Mouse (Mus musculus): ENCODE measurements at regions not wholly inside any gene's neighbourhood (a gene's known extent, or its start where the extent isn't known, plus 50 kb on each side); places are given as distances from the start of the nearest gene placed in this dataset.

DNA sequence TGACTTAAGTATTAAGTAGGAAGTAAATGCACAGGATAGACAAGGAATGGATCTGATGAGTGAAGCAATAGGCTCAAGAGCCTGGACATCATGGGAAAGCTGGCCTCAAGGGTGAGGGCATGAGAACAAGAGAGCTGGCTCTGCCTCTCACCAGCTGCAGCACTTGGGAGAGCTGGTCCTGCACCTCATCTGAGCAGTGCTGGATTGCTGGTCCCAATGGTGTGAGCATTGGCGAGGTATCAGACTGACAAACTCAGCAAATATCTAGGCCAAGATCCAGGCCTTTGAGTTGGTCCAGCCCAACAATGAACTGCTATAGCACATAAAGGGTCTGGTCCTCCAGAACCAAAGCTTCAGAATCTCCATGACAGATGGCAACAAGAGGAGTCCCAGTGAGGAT lies 298.5 kb upstream of the Ldb2 start:
- WGBS = 46% methylated on average over 1 of the region's 1 CpGs
- no peak overlapping the region for H3K4me3 ChIP-seq (ENCODE audit: low read length)
- no peak overlapping the region for H3K27ac ChIP-seq (ENCODE audit: low read length)
- H3K4me1 ChIP-seq (replicated peaks; ENCODE audit: control insufficient read depth, insufficient read depth, low read length) = peaks cover 4% of the 10 kb centered on the region
- H3K36me3 ChIP-seq (ENCODE audit: control insufficient read depth, insufficient read depth, low read length) = no peaks in the 10 kb centered on the region
- no peaks in the 10 kb centered on the region for H3K9me3 ChIP-seq (ENCODE audit: control insufficient read depth, low read length)
- peak; percentile 91 for ATAC-seq (ENCODE audit: low read depth)
- H3K9ac ChIP-seq (ENCODE audit: low read length) = no peak overlapping the region
- H3K27me3 ChIP-seq (ENCODE audit: control insufficient read depth, insufficient read depth, low read depth, low read length) = no peaks in the 10 kb centered on the region
- no peak overlapping the region for H3K4me2 ChIP-seq (ENCODE audit: low read depth, low read length)

DNA sequence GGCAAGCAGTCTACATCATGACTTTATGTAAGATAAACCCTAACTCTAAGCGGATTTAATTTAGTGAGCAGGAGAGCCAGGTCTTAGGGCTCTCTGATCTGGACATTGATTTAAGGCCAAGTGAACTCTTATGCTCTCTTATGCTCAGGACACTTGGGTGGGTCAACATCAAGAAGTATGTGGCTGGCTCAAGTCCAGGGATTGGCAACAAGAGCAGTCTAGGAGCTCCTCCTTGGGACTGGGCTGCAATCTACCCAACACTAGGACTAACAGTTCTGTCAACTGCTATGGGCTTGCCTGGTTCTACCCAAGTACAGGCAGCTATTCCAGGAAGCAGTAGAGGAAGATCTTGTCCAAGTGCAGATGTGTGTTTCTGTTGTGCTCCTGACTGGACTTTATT lies 285.3 kb upstream of the Ldb2 start:
- no peaks in the 10 kb centered on the region for H3K27me3 ChIP-seq (ENCODE audit: control insufficient read depth, insufficient read depth, low read depth, low read length)
- no peak overlapping the region for H3K9ac ChIP-seq (ENCODE audit: low read length)
- H3K4me2 ChIP-seq (ENCODE audit: low read depth, low read length) = no peak overlapping the region
- H3K4me3 ChIP-seq (ENCODE audit: low read length) = no peak overlapping the region
- 0 out of 2 replicates have a peak, but pooled peaks have one; percentile 49 for ATAC-seq (ENCODE audit: low read depth)
- no peaks in the 10 kb centered on the region for H3K4me1 ChIP-seq (replicated peaks; ENCODE audit: control insufficient read depth, insufficient read depth, low read length)
- no peaks in the 10 kb centered on the region for H3K36me3 ChIP-seq (ENCODE audit: control insufficient read depth, insufficient read depth, low read length)
- WGBS = 64% methylated on average over 1 of the region's 1 CpGs
- H3K27ac ChIP-seq (ENCODE audit: low read length) = no peak overlapping the region
- no peaks in the 10 kb centered on the region for H3K9me3 ChIP-seq (ENCODE audit: control insufficient read depth, low read length)

DNA sequence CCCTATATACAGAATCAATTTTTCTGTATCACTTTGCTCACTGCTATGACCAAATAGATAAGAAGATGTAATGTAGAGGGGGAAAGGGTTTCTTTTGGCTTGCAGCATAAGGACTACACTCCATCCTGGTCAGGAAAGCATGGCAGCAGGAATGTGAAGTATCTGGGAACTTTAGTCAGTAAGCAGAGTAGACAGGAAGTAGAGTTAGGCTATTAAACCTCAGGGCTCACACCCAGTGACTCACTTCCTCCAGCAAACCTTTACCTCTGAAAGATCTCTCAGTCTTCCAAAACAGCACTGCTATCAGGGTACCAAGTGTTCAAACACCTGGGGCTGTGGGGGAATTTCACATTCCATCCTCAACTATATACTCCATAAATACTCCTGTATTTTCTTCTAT lies 283.1 kb upstream of the Ldb2 start:
- Histone ChIP-seq H3K27me3 (ENCODE audit: control insufficient read depth, insufficient read depth, low read depth, low read length) (no peaks in the 10 kb centered on the region), H3K36me3 (ENCODE audit: control insufficient read depth, insufficient read depth, low read length) (no peaks in the 10 kb centered on the region), H3K4me1 (replicated peaks; ENCODE audit: control insufficient read depth, insufficient read depth, low read length) (no peaks in the 10 kb centered on the region), H3K27ac (ENCODE audit: low read length) (no peak overlapping the region), H3K9ac (ENCODE audit: low read length) (no peak overlapping the region), H3K4me3 (ENCODE audit: low read length) (no peak overlapping the region), H3K9me3 (ENCODE audit: control insufficient read depth, low read length) (no peaks in the 10 kb centered on the region), H3K4me2 (ENCODE audit: low read depth, low read length) (no peak overlapping the region)
- ATAC-seq (ENCODE audit: low read depth) = no peak

DNA sequence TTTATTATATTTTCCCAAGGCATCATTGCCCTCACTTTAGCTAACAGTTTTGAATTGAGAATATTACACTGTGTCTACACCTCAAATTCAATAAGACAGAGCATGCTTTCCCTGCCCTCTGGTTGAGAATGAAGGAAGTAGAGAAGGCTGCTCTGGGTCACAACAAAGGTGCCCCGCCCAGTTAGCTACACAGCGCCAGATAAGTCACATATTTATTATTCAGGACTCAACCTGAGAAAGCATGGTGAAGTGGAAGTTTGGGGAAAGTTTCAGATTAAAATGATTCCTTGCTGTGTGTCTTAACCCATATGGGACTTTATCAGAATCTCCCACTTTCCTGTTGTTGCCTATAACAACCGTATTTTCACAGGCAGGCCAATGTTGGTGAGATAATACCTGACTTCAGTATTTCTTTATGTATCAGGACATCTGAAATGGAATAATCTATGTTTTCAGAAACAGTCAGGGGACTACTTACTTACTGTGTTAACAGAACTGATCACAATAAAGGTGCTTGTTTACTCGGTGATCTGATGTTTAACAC lies 276.9 kb upstream of the Ldb2 start:
- H3K27me3 ChIP-seq (ENCODE audit: control insufficient read depth, insufficient read depth, low read depth, low read length) = no peaks in the 10 kb centered on the region
- no peak overlapping the region for H3K9ac ChIP-seq (ENCODE audit: low read length)
- no peak overlapping the region for H3K27ac ChIP-seq (ENCODE audit: low read length)
- H3K36me3 ChIP-seq (ENCODE audit: control insufficient read depth, insufficient read depth, low read length) = no peaks in the 10 kb centered on the region
- H3K4me3 ChIP-seq (ENCODE audit: low read length) = no peak overlapping the region
- no peaks in the 10 kb centered on the region for H3K9me3 ChIP-seq (ENCODE audit: control insufficient read depth, low read length)
- no peaks in the 10 kb centered on the region for H3K4me1 ChIP-seq (replicated peaks; ENCODE audit: control insufficient read depth, insufficient read depth, low read length)
- 83% methylated on average over 4 of the region's 4 CpGs for WGBS
- ATAC-seq (ENCODE audit: low read depth) = no peak
- H3K4me2 ChIP-seq (ENCODE audit: low read depth, low read length) = no peak overlapping the region

DNA sequence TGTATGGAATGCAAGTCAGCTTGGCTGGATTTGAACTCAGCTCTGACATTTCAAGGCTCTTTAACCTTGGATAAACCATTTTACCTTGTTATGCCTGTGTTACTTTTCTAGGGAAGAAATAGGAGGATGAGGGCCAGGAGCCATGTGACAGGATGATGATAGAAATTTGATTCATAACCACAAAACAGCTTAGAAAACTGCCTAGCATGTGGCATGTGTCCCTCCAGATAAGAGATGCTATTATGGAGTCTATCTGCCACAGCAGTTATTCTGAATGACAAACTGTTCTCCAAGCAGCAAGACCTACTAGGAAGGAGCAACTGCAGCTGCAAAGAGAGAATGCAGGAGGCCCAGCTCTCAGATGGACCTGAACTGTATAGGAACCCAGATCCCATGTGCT lies 275.7 kb upstream of the Ldb2 start:
- no peak overlapping the region for H3K27ac ChIP-seq (ENCODE audit: low read length)
- H3K4me2 ChIP-seq (ENCODE audit: low read depth, low read length) = no peak overlapping the region
- H3K4me3 ChIP-seq (ENCODE audit: low read length) = no peak overlapping the region
- H3K36me3 ChIP-seq (ENCODE audit: control insufficient read depth, insufficient read depth, low read length) = no peaks in the 10 kb centered on the region
- no peak for ATAC-seq (ENCODE audit: low read depth)
- no peaks in the 10 kb centered on the region for H3K27me3 ChIP-seq (ENCODE audit: control insufficient read depth, insufficient read depth, low read depth, low read length)
- H3K4me1 ChIP-seq (replicated peaks; ENCODE audit: control insufficient read depth, insufficient read depth, low read length) = no peaks in the 10 kb centered on the region
- no peaks in the 10 kb centered on the region for H3K9me3 ChIP-seq (ENCODE audit: control insufficient read depth, low read length)
- H3K9ac ChIP-seq (ENCODE audit: low read length) = no peak overlapping the region

DNA sequence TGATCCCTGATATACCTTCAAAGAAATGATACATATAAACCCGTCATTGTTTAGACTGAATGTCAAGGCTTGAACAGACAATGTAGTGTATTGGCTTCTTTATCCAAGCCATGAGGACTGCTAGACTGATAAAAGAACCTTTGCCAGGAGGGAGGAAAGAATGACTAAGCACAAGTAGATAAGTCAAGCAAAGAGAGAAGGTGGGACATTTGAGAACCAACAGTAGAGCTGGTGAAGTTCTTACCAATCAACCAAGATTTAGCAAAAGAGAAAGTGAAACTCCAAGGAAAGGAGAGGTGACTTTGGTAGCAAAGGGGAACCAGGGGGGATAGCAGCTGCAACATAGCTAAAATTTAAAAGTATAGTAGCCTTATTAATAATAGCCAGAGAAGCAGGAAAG lies 273.0 kb upstream of the Ldb2 start:
- no peak for ATAC-seq (ENCODE audit: low read depth)
- Histone ChIP-seq H3K4me1 (replicated peaks; ENCODE audit: control insufficient read depth, insufficient read depth, low read length) (no peaks in the 10 kb centered on the region), H3K4me2 (ENCODE audit: low read depth, low read length) (no peak overlapping the region), H3K9ac (ENCODE audit: low read length) (no peak overlapping the region), H3K27me3 (ENCODE audit: control insufficient read depth, insufficient read depth, low read depth, low read length) (no peaks in the 10 kb centered on the region), H3K27ac (ENCODE audit: low read length) (no peak overlapping the region), H3K9me3 (ENCODE audit: control insufficient read depth, low read length) (no peaks in the 10 kb centered on the region), H3K36me3 (ENCODE audit: control insufficient read depth, insufficient read depth, low read length) (no peaks in the 10 kb centered on the region), H3K4me3 (ENCODE audit: low read length) (no peak overlapping the region)
- 49% methylated on average over 1 of the region's 1 CpGs for WGBS

DNA sequence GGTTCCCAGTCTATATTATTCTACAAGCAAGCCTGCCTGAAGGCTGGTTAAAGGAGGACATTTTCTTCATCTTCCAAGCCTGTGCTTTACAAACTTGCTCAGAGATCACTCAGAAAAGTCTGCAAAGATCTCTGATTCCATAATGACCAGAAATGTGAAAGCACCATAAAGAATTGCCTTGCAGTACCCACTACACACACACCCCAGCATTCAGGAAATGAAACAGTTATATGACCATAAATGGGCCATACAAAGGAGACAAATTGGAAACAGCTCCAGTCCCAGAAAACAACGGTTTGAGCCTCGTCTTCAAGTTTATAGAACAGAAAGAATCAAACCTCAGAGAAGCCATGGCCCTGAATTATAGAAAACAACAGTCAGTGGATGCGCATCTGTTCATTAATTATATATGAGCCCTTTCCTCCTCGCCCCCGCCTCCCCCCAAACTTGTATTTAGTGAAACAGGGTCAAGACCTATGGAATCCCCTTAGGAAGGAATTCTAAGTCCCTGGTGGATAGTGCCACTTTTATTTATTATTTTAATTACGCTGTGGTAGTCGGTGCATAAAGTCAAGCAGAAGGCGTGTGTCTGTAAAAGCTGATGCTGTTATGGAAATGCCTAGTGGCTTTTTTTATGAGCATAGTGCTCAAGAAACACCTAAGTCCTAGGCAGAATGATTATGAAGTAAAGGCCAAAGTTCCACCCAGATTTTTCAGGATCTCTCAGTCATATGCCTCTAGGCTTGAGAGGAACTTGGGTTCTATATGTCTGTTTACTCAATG lies 266.6 kb upstream of the Ldb2 start:
- ATAC-seq (ENCODE audit: low read depth) = no peak
- Histone ChIP-seq H3K36me3 (ENCODE audit: control insufficient read depth, insufficient read depth, low read length) (no peaks in the 10 kb centered on the region), H3K4me3 (ENCODE audit: low read length) (no peak overlapping the region), H3K9ac (ENCODE audit: low read length) (no peak overlapping the region), H3K4me1 (replicated peaks; ENCODE audit: control insufficient read depth, insufficient read depth, low read length) (no peaks in the 10 kb centered on the region), H3K27ac (ENCODE audit: low read length) (no peak overlapping the region), H3K4me2 (ENCODE audit: low read depth, low read length) (no peak overlapping the region), H3K27me3 (ENCODE audit: control insufficient read depth, insufficient read depth, low read depth, low read length) (no peaks in the 10 kb centered on the region), H3K9me3 (ENCODE audit: control insufficient read depth, low read length) (no peaks in the 10 kb centered on the region)
- 78% methylated on average over 8 of the region's 8 CpGs for WGBS

DNA sequence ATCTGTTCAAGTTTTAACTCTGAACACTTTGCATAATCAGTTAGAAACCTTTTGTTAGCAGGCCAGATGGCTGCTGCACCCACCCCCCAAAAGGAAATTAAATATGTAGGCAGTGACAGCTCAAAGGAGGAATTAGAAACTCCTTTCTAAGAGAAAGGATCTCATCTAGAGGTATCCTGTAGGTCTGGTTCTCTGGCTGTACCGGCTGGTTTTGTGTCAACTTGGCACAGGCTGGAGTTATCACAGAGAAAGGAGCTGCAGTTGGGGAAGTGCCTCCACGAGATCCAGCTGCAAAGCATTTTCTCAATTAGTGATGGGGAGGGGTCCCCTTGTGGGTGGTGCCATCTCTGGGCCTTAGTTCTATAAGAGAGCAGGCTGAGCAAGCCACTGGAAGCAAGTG lies 263.1 kb upstream of the Ldb2 start:
- H3K9me3 ChIP-seq (ENCODE audit: control insufficient read depth, low read length) = no peaks in the 10 kb centered on the region
- H3K27ac ChIP-seq (ENCODE audit: low read length) = no peak overlapping the region
- 28% methylated on average over 2 of the region's 2 CpGs for WGBS
- no peaks in the 10 kb centered on the region for H3K27me3 ChIP-seq (ENCODE audit: control insufficient read depth, insufficient read depth, low read depth, low read length)
- no peak overlapping the region for H3K4me3 ChIP-seq (ENCODE audit: low read length)
- no peak for ATAC-seq (ENCODE audit: low read depth)
- no peak overlapping the region for H3K9ac ChIP-seq (ENCODE audit: low read length)
- no peak overlapping the region for H3K4me2 ChIP-seq (ENCODE audit: low read depth, low read length)
- no peaks in the 10 kb centered on the region for H3K4me1 ChIP-seq (replicated peaks; ENCODE audit: control insufficient read depth, insufficient read depth, low read length)
- H3K36me3 ChIP-seq (ENCODE audit: control insufficient read depth, insufficient read depth, low read length) = no peaks in the 10 kb centered on the region

DNA sequence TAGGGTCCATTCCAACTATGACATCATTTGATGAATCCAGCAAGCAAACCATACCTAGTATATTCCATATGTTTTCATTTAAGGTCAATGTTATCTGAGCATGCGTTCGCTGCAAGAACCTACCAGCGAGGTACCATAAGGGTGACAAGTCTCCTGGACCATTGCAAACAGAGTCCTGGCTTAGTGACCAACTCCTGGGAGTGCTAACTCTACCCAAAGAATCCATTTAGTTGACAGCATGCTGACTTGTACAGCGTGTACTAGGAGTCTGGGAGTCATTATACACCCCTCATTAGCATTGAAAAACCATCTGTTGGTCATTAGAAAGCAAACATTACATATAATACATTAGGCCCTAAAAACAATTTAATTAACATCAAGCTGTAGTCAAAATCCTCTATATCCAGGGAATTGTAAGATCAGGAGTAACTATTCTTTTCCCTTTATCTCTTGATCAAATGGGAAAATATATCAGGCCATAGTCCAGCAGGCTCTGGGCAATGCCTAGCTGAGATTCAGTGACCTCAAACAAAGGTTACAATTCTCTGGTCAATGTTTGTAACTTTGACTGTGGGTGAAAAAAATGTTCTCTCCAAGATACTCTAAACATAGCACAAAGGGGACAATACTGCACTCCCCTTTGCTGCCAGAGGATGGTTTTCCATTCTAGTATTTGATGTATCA lies 255.9 kb upstream of the Ldb2 start:
- H3K4me2 ChIP-seq (ENCODE audit: low read depth, low read length) = no peak overlapping the region
- H3K4me3 ChIP-seq (ENCODE audit: low read length) = no peak overlapping the region
- no peaks in the 10 kb centered on the region for H3K36me3 ChIP-seq (ENCODE audit: control insufficient read depth, insufficient read depth, low read length)
- no peaks in the 10 kb centered on the region for H3K27me3 ChIP-seq (ENCODE audit: control insufficient read depth, insufficient read depth, low read depth, low read length)
- no peak overlapping the region for H3K9ac ChIP-seq (ENCODE audit: low read length)
- peaks cover 2% of the 10 kb centered on the region; the same call in 1 of the 2 replicates for H3K9me3 ChIP-seq (ENCODE audit: control insufficient read depth, low read length)
- no peak overlapping the region for H3K27ac ChIP-seq (ENCODE audit: low read length)
- 73% methylated on average over 4 of the region's 4 CpGs for WGBS
- ATAC-seq (ENCODE audit: low read depth) = no peak
- no peaks in the 10 kb centered on the region for H3K4me1 ChIP-seq (replicated peaks; ENCODE audit: control insufficient read depth, insufficient read depth, low read length)
